Mouse (Mus musculus) limb, embryonic 14.5 days (tissue): ENCODE data around the gene Wt1. TPM values are rescaled to one million over a fixed set of nuclear protein-coding genes. Genes with fewer than 3 reads are reported as not detected.
A peak's percentile ranks its signal among the peaks of the same experiment; 100 is the strongest.

Experiments
- ATAC-seq: fragments of 200-750 bp; cut with Nextera tagmentation; 2 replicates; pipeline ENCODE4 v1.8.0; 2017; ENCODE audit warnings: low read depth, moderate number of reproducible peaks, moderate TSS enrichment; ENCODE audit not compliant: low FRiP score
- DNase-seq: peaks from one replicate; pipeline ENCODE4 v3.0.0-alpha.2; 2015; ENCODE audit warnings: low spot score
- H3K27ac ChIP-seq: fragments of 300-500 bp; sonication (generic); replicated peaks from 2 replicates; pipeline ENCODE4 v1.5.1; 2014; ENCODE audit warnings: low read depth, mild to moderate bottlenecking, low read length, moderate library complexity, mixed read lengths
- H3K27me3 ChIP-seq: fragments of 300-500 bp; sonication (generic); 2 replicates; pipeline ENCODE4 v1.6.1; 2014; ENCODE audit warnings: low read length, mixed read lengths; ENCODE audit not compliant: control insufficient read depth, insufficient read depth
- H3K36me3 ChIP-seq: fragments of 300-500 bp; sonication (generic); 2 replicates; pipeline ENCODE4 v1.6.1; 2014; ENCODE audit warnings: mild to moderate bottlenecking, low read length, moderate library complexity, mixed read lengths; ENCODE audit not compliant: control insufficient read depth, insufficient read depth
- H3K4me1 ChIP-seq: fragments of 300-500 bp; sonication (generic); 2 replicates; pipeline ENCODE4 v1.6.1; 2014; ENCODE audit warnings: antibody characterized with exemption, low read length, mixed read lengths; ENCODE audit not compliant: control insufficient read depth, insufficient read depth
- H3K4me2 ChIP-seq: fragments of 300-500 bp; sonication (generic); replicated peaks from 2 replicates; pipeline ENCODE4 v1.6.1; 2014; ENCODE audit warnings: low read depth, mild to moderate bottlenecking, low read length, moderate library complexity; ENCODE audit not compliant: severe bottlenecking
- H3K4me3 ChIP-seq: fragments of 300-500 bp; sonication (generic); replicated peaks from 2 replicates; pipeline ENCODE4 v1.5.1; 2014; ENCODE audit warnings: low read length
- H3K9ac ChIP-seq: fragments of 300-500 bp; sonication (generic); 2 replicates; pipeline ENCODE4 v1.6.1; 2014; ENCODE audit warnings: mild to moderate bottlenecking, low read depth, low read length, moderate library complexity; ENCODE audit not compliant: severe bottlenecking
- H3K9me3 ChIP-seq: fragments of 300-500 bp; sonication (generic); 2 replicates; pipeline ENCODE4 v1.6.1; 2016; ENCODE audit warnings: low read length; ENCODE audit not compliant: control insufficient read depth
- POLR2A ChIP-seq: fragments of 200-500 bp; IDR thresholded peaks from 2 replicates; pipeline ENCODE4 v1.8.0; 2012; ENCODE audit warnings: inconsistent platforms, mild to moderate bottlenecking, moderate library complexity, borderline replicate concordance; ENCODE audit not compliant: insufficient read depth, insufficient read length; ENCODE audit errors: extremely low read depth
- WGBS: fragments of 180-500 bp; shearing (Covaris S2); extraction: QIAGEN DNeasy Blood & Tissue Kit; methylation state at CpG from one replicate; pipeline ENCODE4 v1.1.7; 2014; 5-methylcytosine and 5-hydroxymethylcytosine counted together
- polyA plus RNA-seq, 2 experiments: library from polyadenylated mRNA; depleted of rRNA in 1 of 2; stranded (reverse) in 1 of 2; unstranded in 1 of 2; fragments of >200 nt; fragmentation: Nextera tagmentation in 1 of 2; extraction: Ambion mirVana in 1 of 2; gene quantifications; 2 replicates each; pipeline versions ENCODE4 v1.2.1 to v1.2.3; 2012 to 2014

The Wt1 gene
- polyA plus RNA-seq, 2 experiments, result 0.22 to 1.3 TPM

DNA sequence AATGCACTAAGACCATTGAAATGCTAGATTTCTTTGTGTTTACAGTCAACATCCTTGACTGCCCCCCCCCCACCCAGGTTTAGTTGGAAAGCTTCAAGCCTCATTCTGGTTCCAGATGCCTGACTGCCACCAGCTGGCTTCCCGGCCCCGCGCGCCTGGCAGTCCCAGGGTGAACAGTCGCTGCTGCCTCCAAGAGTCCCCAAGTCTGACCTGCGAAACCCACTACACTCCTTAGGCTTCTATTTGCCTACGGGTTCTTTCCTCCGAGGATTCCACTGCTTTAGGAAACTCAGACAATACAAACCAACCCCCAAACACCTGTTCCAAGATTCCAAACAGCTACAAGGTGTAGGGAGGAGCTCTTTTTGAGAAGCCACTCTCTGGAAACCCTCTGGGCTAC, 1.1 kb upstream of the Wt1 start:
- no peak for ATAC-seq
- 3% methylated on average over 8 of the region's 8 CpGs for WGBS
- no peak for TF ChIP-seq POLR2A
- Histone ChIP-seq H3K9ac (no peak overlapping the region), H3K27ac (no peak overlapping the region), H3K9me3 (no peaks in the 10 kb centered on the region), H3K4me1 (peaks cover 10% of the 10 kb centered on the region), H3K27me3 (peaks cover 98% of the 10 kb centered on the region), H3K4me3 (no peak overlapping the region), H3K36me3 (no peaks in the 10 kb centered on the region), H3K4me2 (no peak overlapping the region)
- no peak for DNase-seq

DNA sequence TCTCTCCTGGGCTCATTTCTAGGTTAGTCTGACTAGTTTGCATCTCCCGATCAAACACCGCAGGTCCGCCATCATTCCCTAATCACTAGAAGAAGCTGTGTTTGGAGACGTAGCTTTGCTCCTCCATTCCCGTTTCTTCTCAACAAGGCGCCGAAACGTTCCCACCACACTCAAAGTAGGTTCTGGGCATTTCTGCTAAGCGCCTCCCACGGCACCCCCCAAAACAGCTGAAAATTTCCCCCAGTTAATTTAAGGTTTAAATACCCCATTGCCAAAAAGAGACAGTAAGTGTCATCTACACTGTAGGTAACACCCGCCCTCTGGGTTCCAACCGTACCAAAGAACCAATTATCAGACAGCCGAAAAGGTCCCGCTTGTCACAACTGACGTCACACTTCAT, 688 bp upstream of the Wt1 start:
- ATAC-seq (no peak), DNase-seq (no peak)
- TF ChIP-seq POLR2A, result no peak
- Histone ChIP-seq H3K27me3 (peaks cover 98% of the 10 kb centered on the region), H3K4me1 (peaks cover 10% of the 10 kb centered on the region), H3K36me3 (no peaks in the 10 kb centered on the region), H3K4me3 (no peak overlapping the region), H3K27ac (no peak overlapping the region), H3K9ac (no peak overlapping the region), H3K9me3 (no peaks in the 10 kb centered on the region), H3K4me2 (no peak overlapping the region)
- WGBS, result 1% methylated on average over 15 of the region's 15 CpGs

DNA sequence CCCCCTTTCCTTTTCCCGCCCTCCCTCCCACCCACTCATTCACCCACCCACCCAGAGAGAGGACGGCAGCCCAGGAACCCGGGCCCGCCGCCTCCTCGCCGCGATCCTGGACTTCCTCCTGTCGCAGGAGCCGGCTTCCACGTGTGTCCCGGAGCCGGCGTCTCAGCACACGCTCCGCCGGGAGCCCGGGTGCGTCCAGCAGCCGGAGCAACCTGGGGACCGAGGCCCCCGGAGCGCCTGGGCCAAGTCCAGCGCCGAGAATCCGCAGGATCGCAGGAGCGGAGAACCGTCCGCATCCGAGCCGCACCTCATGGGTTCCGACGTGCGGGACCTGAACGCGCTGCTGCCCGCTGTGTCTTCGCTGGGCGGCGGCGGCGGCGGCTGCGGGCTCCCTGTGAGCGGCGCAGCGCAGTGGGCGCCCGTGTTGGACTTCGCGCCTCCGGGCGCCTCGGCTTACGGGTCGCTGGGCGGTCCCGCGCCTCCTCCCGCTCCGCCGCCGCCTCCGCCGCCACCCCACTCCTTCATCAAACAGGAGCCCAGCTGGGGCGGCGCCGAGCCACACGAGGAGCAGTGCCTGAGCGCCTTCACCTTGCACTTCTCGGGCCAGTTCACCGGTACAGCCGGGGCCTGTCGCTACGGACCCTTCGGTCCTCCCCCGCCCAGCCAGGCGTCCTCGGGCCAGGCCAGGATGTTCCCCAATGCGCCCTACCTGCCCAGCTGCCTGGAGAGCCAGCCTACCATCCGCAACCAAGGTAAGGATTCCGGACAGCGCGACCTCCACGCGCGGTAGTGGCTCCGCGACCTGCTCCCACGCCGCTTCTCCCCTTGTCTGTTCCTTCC, 582 bp downstream of the Wt1 start:
- H3K4me1 ChIP-seq, result peaks cover 10% of the 10 kb centered on the region
- 0% methylated on average over 65 of the region's 92 CpGs for WGBS
- no peak for DNase-seq
- no peak for TF ChIP-seq POLR2A
- no peak overlapping the region for H3K9ac ChIP-seq
- ATAC-seq, result peak; percentile 6; the same call in 1 of the 2 replicates
- H3K9me3 ChIP-seq, result no peaks in the 10 kb centered on the region
- no peaks in the 10 kb centered on the region for H3K36me3 ChIP-seq
- H3K4me2 ChIP-seq, result peak overlapping the region; percentile 49
- no peak overlapping the region for H3K27ac ChIP-seq
- peaks cover 98% of the 10 kb centered on the region for H3K27me3 ChIP-seq
- peak overlapping the region; percentile 33 for H3K4me3 ChIP-seq

DNA sequence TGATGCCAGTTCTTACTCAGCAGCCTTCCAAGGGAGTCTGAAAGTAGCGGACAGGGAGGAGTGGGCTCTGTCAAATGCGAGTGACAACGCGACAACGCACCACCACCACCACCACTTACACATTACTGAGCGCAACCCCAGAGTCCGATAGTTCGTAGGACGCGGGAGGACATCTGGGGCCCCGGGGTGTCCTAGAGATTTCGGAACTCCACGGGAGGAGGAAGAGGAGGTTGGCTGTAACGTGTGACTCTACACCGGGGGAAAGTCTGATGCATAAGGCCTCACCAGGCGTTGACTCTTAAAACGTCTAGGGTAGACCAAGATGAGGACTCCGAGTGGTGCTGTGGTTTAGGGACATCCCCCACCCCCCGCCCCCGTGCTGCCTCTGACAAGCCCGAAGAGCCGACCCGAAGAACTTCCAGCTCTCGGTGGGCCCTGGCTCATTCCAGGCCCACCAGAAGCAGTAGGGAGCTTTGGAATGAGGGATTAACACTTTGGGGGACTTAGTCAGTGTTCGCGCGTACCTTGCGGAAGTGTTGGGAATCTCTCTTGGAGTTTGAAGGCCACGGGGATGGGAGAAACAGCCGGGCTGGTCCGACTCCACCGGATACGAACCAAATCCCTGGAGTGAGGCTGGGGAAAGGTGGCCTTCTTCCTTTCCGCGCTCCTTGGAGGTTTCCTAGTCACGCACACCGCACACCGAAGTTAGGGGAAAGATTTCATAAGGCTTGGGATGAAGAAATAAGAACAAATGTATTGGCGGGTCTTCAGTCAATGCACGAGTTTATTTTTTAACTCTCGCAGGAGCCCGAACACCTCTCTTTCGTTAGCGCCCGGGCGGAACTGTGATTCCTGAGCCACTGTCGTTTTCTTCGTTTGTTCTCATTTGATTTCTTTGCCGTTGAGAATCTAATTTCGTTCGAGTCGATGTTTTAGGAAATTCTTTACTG, 1.5 kb downstream of the Wt1 start:
- ATAC-seq (no peak), DNase-seq (no peak)
- TF ChIP-seq POLR2A, result no peak
- H3K36me3 ChIP-seq, result no peaks in the 10 kb centered on the region
- H3K4me3 ChIP-seq, result peak overlapping the region; percentile 33
- H3K4me1 ChIP-seq, result peaks cover 7% of the 10 kb centered on the region
- under 1% methylated on average over 50 of the region's 52 CpGs for WGBS
- no peak overlapping the region for H3K9ac ChIP-seq
- peaks cover 98% of the 10 kb centered on the region for H3K27me3 ChIP-seq
- no peaks in the 10 kb centered on the region for H3K9me3 ChIP-seq
- H3K27ac ChIP-seq, result no peak overlapping the region
- peak overlapping the region; percentile 49; the same call in 1 of the 2 replicates for H3K4me2 ChIP-seq

DNA sequence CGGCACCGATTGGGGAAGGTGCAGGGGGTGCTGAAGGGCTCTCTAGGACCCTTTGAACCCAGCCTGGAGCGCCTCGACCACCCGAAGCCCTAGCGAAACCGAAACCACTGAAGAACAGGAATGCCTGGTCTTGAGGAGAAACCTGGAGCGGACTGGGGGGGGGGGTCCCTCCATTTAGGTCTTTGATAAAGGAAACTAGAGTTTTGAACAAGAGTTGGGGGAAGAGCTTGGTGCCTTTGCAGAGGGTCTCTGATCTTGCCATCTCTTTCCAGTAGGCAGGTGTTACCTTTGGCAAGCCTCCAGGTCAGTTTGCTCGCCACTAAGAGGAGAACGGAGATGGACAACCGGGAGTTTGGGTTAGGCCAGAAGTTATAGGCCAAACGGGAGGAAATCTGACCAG, 2.2 kb downstream of the Wt1 start:
- H3K4me3 ChIP-seq, result no peak overlapping the region

More for the DNA sequence above, 2.2 kb downstream of the Wt1 start:
- no peak for TF ChIP-seq POLR2A
- no peaks in the 10 kb centered on the region for H3K36me3 ChIP-seq
- ATAC-seq (no peak), DNase-seq (no peak)
- H3K4me1 ChIP-seq, result peaks cover 5% of the 10 kb centered on the region; the same call in 1 of the 2 replicates
- H3K9ac ChIP-seq, result no peak overlapping the region
- no peak overlapping the region for H3K4me2 ChIP-seq
- H3K9me3 ChIP-seq, result no peaks in the 10 kb centered on the region
- 5% methylated on average over 12 of the region's 12 CpGs for WGBS
- H3K27ac ChIP-seq, result no peak overlapping the region
- H3K27me3 ChIP-seq, result peaks cover 98% of the 10 kb centered on the region
